Mouse (Mus musculus): ENCODE measurements around the gene Asic2. TPM values are rescaled to one million over a fixed set of nuclear protein-coding genes. Genes with fewer than 3 reads are reported as not detected.

Asic2 gene
- total RNA-seq (2021), result under 1 TPM in 1 of 2 experiments, not detected in 1; 0.10 TPM
- long read RNA-seq, experiment 1, result 0 reads
- long read RNA-seq, experiment 2, result 0 reads

GRCm38 (mm10) chr11:81968401-81968881, at the start of gene Asic2:
Gene Asic2, minus strand, starts transcription at chr11:81968457.
- DNase-seq (ENCODE audit: low spot score in 2 of 2), result no peak

DNA sequence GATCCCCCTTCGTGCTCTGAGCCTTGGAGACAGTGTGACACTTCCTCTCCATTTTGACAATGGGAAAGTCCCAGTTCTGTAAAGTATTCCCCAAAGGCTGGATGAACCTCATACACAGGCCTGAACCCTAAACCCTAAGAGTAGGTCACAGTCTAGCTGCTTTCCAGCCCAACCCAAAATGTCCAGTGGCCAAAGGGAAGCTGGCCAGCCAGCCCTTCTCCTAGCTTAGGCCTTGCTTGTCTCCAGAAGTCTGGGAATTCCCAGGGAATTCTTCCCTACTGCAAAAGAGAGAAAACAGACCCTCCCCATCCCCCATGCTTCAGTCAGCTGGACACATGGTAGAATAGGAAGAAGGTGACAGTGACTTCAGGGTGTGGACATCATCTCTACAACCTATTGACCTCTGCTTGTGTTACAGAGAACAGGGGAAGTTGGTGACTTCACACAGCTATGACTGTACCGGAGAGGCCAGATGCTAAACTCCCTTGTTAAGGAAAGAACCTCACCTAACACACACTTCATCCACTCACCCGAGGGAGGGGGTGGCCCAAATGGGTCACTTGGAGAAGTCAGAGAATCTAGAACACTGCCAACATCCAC, 48.0 kb upstream of the Asic2 start:
- DNase-seq (ENCODE audit: low spot score in 2 of 2), result no peak

DNA sequence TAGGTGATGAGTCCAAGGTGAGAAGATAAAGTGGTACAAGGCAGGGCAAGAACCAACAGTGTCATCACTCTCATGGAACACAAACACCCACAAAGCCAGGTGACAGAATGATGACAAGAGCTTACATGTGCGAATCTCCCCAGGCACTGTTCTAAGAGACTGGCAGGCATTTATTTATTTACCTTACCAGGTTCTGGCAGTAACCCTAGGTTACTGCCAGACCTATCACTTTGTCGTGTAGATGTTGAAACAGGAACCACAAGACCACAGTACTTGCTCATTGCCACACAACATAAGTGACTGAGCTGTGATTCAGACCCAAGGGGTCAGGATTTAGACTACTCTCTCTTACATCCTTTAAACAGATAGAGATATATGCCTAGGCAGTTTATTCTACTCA, 46.8 kb upstream of the Asic2 start:
- no peak for DNase-seq (ENCODE audit: low spot score in 2 of 2)

- no peak for DNase-seq (ENCODE audit: low spot score in 2 of 2)
Observed at GRCm38 (mm10) chr11:82013756-82014155, 45.5 kb upstream of the Asic2 start.

DNA sequence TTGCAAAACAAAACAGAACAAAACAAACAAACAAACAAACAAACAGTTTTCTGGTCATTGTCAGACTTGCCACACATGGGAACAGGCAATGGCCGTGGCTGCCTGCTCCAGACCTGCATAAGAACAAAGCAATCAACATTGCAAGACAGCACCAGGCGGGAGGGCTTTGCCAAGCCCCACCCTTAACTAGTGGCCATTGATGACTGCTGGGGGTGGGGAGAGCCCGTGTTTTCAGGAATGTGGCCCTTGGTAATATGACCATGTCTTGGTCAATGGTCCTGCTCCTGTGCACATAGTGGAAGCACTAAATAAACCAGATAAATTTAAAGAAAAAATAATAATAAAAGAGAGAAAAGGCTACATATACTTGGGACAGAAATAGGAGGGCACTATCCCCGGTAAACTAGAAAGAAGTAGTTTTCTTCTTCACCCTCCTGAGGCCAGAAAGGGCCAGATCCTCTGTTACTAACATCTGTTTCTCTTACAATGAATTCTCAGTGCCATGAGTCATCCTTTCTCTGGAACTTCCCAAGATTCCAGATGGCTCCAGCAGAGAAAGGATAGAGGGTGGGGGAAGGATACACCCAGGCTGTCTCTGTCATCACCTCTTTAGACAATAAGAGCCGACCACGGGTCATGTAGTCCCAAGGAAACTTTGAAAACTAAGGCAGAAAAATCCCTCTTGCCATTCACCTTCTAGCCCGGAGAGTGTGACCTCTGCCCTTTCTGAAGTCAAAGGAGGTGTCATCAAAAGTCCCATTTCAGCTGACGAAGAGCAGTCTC, 43.3 kb upstream of the Asic2 start:
- no peak for DNase-seq (ENCODE audit: low spot score in 2 of 2)

DNA sequence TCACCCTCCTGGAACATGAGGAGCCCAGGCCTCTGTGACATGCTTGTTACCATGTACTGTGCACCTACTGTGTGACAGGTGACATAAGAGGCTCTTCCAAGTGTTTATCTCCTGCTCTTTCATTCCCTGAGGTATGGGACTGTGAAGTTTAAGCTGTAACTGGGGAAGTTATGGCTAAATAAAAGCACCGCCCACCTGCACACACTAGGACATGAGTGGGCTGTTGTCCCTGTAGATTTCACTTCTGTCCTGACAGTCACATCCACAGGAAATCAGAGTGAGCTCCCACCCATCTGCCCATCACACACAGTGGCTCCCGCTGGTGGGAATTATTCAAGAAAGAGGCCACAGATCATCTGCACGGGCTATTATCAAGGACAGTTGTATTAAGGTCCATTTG, 41.9 kb upstream of the Asic2 start:
- DNase-seq (ENCODE audit: low spot score in 2 of 2), result no peak

- peak in 1 of 2 experiments; percentile 51 for DNase-seq (ENCODE audit: low spot score in 2 of 2)
Observed at GRCm38 (mm10) chr11:82006796-82007423, 38.7 kb upstream of the Asic2 start.

- no peak for DNase-seq (ENCODE audit: low spot score in 2 of 2)
Observed at GRCm38 (mm10) chr11:82004810-82005209, 36.6 kb upstream of the Asic2 start.

- DNase-seq (ENCODE audit: low spot score in 2 of 2), result no peak
Observed at GRCm38 (mm10) chr11:82000581-82000980, 32.3 kb upstream of the Asic2 start.

DNA sequence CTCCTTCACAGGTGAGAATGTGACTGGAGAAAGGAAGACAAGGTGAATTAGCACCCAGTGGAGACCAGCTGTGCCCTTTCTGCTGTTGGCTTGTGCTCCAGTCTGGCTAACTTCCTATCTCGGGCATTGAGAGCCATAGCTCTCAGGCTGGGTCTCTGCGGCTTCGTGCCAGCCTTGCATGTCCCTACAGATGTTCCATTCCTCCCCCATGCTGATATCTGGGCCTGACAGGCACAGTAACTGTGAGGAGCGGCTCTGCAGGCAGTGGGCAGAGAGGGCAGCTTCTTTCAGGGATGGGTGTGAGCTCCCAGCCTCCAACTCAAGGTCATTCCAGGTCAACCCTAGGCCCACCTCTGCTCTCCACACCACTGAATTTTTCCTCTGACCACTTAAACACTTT, 31.2 kb upstream of the Asic2 start:
- DNase-seq (ENCODE audit: low spot score in 2 of 2), result no peak

- no peak for DNase-seq (ENCODE audit: low spot score in 2 of 2)
Observed at GRCm38 (mm10) chr11:81998646-81999045, 30.4 kb upstream of the Asic2 start.

DNA sequence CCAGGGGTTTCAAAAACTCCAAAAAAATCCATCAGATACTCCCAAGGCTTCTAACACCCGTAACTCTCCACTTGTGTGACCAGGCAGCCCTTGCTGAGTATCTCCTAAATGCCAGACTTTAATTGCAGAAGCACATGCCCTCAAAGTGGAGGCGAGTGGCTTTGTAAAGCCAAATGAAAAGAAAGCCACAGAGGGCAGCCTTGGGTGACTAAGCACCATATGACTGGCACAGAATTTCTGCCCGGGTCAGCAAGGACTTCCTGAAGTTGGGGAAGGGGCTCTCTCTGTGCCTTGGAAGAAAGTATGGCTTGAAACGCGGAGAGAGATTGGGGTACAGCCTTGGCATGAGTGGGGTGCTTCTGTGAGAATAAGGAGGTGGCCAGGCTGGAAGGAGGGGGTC, 28.8 kb upstream of the Asic2 start:
- no peak for DNase-seq (ENCODE audit: low spot score in 2 of 2)

DNA sequence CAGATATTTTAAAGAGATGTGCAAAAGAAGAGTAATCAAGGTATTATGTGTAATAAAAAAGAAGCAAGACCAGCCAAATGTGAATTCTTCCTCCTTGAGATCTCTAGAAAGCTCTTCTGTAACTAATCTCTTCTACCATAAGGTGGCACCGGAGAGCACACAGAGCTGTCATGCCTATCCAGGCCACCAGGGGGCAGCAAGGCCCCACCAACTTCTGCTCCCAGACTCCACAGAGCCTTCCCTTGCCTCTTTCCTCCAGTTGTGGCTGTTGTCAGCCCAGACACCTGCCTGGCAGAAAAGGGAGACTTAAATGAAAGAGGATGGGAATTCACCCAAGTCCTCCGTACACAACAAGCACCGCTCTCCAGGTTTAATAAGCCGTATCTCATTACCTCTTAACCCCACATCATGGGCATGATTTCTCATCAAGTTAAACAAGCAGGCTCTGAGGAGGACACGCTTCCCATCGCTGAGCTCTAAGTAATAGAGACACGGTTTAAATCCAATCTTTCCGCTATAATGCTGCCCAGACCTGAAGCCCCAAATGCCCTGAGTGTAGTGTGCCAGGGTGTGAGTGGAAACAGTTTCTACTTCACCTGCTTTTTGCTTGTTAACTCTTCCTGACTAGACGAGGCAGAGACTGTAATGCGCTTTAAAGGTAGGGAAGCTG, 28.1 kb upstream of the Asic2 start:
- peak; percentile 65 for DNase-seq (ENCODE audit: low spot score in 2 of 2)

GRCm38 (mm10) chr11:81983146-81983545, 14.9 kb upstream of the Asic2 start:
- peak in 1 of 2 experiments; percentile 63 for DNase-seq (ENCODE audit: low spot score in 2 of 2)

GRCm38 (mm10) chr11:81982191-81982590, 13.9 kb upstream of the Asic2 start:
- no peak for DNase-seq (ENCODE audit: low spot score in 2 of 2)

DNA sequence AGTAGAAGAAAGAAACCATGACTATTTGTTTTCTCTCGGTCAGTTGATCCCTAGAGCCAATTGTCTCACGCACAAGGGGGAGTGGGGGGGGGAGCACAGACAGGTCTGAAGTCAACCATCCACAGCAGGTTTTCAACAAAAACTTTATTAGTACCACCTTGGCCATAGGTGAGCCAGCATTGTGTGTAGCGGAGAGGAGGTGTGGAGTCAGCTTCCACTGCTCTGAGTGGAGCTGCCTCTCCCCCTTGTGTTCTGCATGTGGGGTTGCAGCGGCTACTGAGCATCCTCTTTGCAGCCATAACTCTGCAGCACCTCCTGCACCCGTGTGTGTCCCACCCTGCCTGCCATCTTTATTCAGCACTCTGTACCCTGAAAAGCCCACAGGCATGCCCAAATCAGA, 6.3 kb upstream of the Asic2 start:
- no peak for DNase-seq (ENCODE audit: low spot score in 2 of 2)

- no peak for DNase-seq (ENCODE audit: low spot score in 2 of 2)
Observed at GRCm38 (mm10) chr11:81973699-81974098, 5.4 kb upstream of the Asic2 start.

DNA sequence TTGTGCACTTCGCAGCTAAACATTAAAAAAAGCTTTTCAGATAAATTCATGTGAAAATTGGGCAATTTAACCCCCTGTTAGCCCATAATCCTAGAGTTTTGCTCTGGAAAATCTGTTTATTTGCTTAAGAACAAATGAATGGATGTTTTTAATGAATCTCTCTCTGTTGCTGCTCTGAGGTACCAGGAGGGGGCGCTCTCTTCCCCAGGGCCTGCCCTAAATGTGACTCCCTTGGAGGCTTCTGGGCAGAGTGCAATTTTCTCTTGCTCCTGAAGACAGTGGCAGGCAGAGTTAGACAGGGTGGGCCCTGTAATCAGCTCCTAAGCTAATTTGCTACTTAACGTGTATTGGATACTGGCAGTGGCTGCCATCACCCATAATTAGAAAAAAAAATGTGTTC, 3.8 kb upstream of the Asic2 start:
- no peak for DNase-seq (ENCODE audit: low spot score in 2 of 2)

GRCm38 (mm10) chr11:81966626-81967289, 1.5 kb downstream of the Asic2 start:
- peak in 1 of 2 experiments; percentile 29 for DNase-seq (ENCODE audit: low spot score in 2 of 2)

DNA sequence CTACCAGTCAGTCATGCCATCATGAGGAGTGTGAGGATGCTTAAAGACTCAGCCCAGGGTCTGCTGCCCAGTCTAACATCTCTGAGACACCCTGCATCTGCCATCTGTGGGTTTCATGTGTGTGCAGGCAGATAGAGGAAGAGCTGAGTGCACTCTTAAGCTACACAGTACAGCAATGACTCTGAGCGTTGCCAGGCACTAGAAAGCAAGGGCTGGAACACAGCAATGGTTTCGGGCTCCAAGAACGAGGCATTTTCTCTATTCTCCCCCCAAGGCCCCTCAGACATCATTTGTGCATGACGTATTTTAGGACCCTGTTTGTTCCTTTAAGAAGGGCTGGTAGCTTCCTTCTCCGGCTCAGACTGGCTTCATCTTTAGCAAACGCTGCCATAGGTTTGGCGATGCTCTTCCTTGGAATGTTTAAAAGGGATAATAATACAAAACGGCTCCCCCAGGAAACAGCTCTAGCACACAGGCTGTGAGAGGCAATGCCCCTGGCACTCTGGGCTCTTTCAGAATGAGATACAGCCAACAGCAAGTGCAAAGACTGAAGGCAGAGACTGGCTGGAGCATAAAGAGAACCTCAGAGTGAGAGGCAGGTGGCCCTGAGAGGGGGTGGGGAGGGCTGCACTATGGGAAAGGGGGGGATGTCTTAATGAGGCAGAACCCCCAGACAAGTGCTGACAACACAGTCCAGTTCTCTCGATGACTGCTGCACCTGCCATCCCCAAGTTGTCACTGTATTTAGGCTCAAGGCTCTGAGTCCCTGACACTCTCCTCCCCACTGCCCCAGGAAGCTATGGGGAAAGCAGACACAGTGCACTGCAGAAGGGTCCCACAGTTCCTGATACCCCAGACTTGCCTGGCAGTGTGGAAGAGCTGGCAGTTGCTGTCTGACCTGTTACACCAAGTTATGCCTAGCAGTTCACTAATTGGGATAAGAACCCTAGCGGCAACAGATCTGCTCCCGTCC, 2.3 kb downstream of the Asic2 start:
- no peak for DNase-seq (ENCODE audit: low spot score in 2 of 2)

Data from gastrocnemius, postnatal 4 days (tissue).